Mouse (Mus musculus) kidney, postnatal 0 days (tissue): ENCODE results near the gene Hist1h3a. TPM values are rescaled to one million over a fixed set of nuclear protein-coding genes. Genes with fewer than 3 reads are reported as not detected.
"Not testable (repeated sequence)": the region's sequence is repeated elsewhere in the genome, so short reads cannot be mapped to it uniquely, and the experiment has no call there.

Experiments
- ATAC-seq: fragments of 200-750 bp; cut with Nextera tagmentation; replicated peaks from 2 replicates; pipeline ENCODE4 v1.8.0; 2017; ENCODE audit warnings: low read depth, moderate number of reproducible peaks, moderate TSS enrichment, moderate library complexity; ENCODE audit not compliant: low FRiP score
- DNase-seq: peaks from one replicate; pipeline ENCODE4 v3.0.0-alpha.2; 2016; ENCODE audit warnings: low spot score
- H3K27ac ChIP-seq: fragments of 300-500 bp; sonication (generic); 2 replicates; pipeline ENCODE4 v1.5.1; 2014; ENCODE audit warnings: mild to moderate bottlenecking
- H3K27me3 ChIP-seq: fragments of 300-500 bp; sonication (generic); 2 replicates; pipeline ENCODE4 v1.6.1; 2014; ENCODE audit warnings: low read length, mixed read lengths; ENCODE audit not compliant: insufficient read depth
- H3K36me3 ChIP-seq: fragments of 300-500 bp; sonication (generic); 2 replicates; pipeline ENCODE4 v1.6.1; 2014; ENCODE audit warnings: low read length, mixed read lengths; ENCODE audit not compliant: insufficient read depth
- H3K4me1 ChIP-seq: fragments of 300-500 bp; sonication (generic); replicated peaks from 2 replicates; pipeline ENCODE4 v1.6.1; 2014; ENCODE audit warnings: antibody characterized with exemption, low read length, mixed read lengths; ENCODE audit not compliant: insufficient read depth
- H3K4me2 ChIP-seq: fragments of 300-500 bp; sonication (generic); 2 replicates; pipeline ENCODE4 v1.6.1; 2014; ENCODE audit warnings: mild to moderate bottlenecking, low read length, moderate library complexity, mixed read lengths
- H3K4me3 ChIP-seq: fragments of 300-500 bp; sonication (generic); replicated peaks from 2 replicates; pipeline ENCODE4 v1.5.1; 2014; ENCODE audit warnings: low read depth, low read length
- H3K9ac ChIP-seq: fragments of 300-500 bp; sonication (generic); 2 replicates; pipeline ENCODE4 v1.6.1; 2014; ENCODE audit warnings: low read depth, low read length
- H3K9me3 ChIP-seq: fragments of 300-500 bp; sonication (generic); replicated peaks from 2 replicates; pipeline ENCODE4 v1.6.1; 2016; ENCODE audit warnings: low read length, inconsistent platforms, mixed read lengths
- CTCF ChIP-seq: IDR thresholded peaks from 2 replicates; pipeline ENCODE4 v1.5.1; 2016; ENCODE audit warnings: antibody characterized with exemption, low read depth, mild to moderate bottlenecking, moderate library complexity
- WGBS: fragments of 180-500 bp; shearing (Covaris S2); extraction: QIAGEN DNeasy Blood & Tissue Kit; methylation state at CpG from one replicate; pipeline ENCODE4 v1.1.7; 2014; 5-methylcytosine and 5-hydroxymethylcytosine counted together
- polyA plus RNA-seq: library from polyadenylated mRNA; unstranded; fragments of >200 nt; fragmentation: Nextera tagmentation; extraction: Ambion mirVana; gene quantifications from 2 replicates; pipeline ENCODE4 v1.2.1, GENCODE M21; 2015

The Hist1h3a gene
- polyA plus RNA-seq, 1 experiment from 2014 or later, result 6.7 TPM

DNA sequence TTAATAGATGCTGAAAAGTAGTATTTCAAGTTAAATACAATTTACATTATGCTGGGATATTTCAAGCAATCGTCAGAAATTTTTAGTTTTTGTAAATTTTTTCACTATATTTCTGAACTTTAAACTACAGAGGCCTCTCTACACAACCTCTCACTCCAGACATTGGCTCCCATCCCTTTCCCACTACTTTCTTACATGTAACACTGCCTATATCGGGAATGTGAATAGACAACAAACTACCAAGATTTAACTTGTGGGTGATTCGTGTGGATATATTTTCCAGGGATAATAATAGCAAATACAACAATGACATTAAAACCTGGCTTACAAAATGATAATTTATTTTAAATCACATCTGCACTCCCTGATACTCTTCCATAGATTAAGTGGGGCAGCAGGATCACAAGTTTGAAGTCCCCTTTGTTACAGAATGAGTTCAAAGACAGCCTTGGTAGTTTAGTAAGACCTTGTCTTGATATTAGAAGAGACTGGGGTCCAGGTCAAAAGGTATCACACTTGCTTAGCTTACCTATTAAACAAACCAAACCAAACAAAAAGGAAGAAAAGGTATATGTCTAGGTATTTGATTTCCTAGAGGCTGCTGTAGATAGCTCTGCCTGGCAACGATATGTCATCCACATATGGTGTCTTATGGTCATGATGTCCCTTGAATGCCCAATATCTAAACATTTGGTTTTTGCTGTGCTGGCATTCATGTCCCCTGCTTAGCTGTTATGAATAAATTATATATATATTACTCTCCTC, 8.7 kb downstream of the Hist1h3a start:
- no peak for ATAC-seq
- no peak for DNase-seq
- no peaks in the 10 kb centered on the region for H3K4me1 ChIP-seq
- H3K4me2 ChIP-seq, result no peak overlapping the region
- H3K9ac ChIP-seq, result no peak overlapping the region
- no peak overlapping the region for H3K27ac ChIP-seq
- WGBS, result 54% methylated on average over 4 of the region's 4 CpGs
- H3K27me3 ChIP-seq, result no peaks in the 10 kb centered on the region
- no peak for TF ChIP-seq CTCF
- H3K9me3 ChIP-seq, result no peaks in the 10 kb centered on the region
- H3K36me3 ChIP-seq, result no peaks in the 10 kb centered on the region
- H3K4me3 ChIP-seq, result no peak overlapping the region

DNA sequence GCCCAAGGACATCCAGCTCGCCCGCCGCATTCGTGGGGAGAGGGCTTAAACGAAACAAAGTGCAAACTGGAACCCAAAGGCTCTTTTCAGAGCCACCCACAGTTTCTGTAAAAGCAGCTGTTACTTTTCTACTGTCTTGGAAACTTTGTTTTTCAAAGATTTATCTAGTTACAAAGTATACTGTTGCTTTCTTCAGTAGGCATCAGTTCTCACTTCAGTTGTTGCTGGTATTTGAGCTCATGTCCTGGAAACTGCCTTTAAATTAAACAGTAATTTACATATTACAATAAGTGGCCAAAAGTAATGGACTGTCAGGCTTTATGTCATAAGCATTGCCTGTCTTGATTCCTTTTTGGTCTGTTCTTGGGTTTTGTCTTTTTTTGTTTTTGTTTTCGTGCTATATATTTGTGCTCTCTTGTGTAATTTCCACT, 9.4 kb downstream of the Hist1h3a start:
- ATAC-seq (no peak), DNase-seq (no peak)
- 6% methylated on average over 6 of the region's 6 CpGs for WGBS
- Histone ChIP-seq H3K4me2 (peak overlapping the region; percentile 50), H3K27me3 (no peaks in the 10 kb centered on the region), H3K4me3 (peak overlapping the region; percentile 20; the same call in 1 of the 2 replicates), H3K36me3 (no peaks in the 10 kb centered on the region), H3K9ac (0 out of 2 replicates have a peak overlapping the region, but pooled peaks have one; percentile 2), H3K9me3 (no peaks in the 10 kb centered on the region), H3K27ac (no peak overlapping the region; the same call in 1 of the 2 replicates), H3K4me1 (peaks cover 5% of the 10 kb centered on the region; the same call in 1 of the 2 replicates)
- no peak for TF ChIP-seq CTCF

DNA sequence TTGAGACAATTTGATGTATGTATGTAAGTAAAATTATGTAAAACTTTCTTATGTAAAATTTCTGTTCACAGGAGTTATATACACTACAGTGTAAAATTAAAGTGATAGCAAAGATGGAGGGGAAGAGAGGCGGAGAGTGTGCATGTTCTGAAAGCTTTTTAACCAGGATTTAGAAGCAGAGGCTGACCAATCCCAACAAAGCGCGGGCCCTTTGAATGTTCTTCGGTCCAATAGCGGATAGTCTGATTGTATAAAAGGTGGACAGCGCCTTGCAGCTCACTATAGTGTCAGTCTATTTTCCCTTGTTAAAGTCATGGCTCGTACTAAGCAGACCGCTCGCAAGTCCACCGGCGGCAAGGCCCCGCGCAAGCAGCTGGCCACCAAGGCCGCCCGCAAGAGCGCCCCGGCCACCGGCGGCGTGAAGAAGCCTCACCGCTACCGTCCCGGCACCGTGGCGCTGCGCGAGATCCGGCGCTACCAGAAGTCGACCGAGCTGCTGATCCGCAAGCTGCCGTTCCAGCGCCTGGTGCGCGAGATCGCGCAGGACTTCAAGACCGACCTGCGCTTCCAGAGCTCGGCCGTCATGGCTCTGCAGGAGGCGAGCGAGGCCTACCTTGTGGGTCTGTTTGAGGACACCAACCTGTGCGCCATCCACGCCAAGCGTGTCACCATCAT, 10.0 kb downstream of the Hist1h3a start, which contains the start of gene Hist1h3b:
Gene Hist1h3b (plus strand): TSS at position 201 of the 675 bp plus-strand sequence.
- H3K9me3 ChIP-seq, H3K36me3 ChIP-seq, H3K4me1 ChIP-seq, H3K27me3 ChIP-seq: not testable (repeated sequence)
- peak; percentile 72 for ATAC-seq
- DNase-seq, result peak; percentile 98
- Histone ChIP-seq H3K4me3 (peak within 1 kb of the TSS; percentile 26), H3K27ac (peak within 1 kb of the TSS; percentile 92), H3K4me2 (peak within 1 kb of the TSS; percentile 52), H3K9ac (peak within 1 kb of the TSS; percentile 48; the same call in 1 of the 2 replicates)
- WGBS, result 1% methylated on average over 16 of the region's 47 CpGs

DNA sequence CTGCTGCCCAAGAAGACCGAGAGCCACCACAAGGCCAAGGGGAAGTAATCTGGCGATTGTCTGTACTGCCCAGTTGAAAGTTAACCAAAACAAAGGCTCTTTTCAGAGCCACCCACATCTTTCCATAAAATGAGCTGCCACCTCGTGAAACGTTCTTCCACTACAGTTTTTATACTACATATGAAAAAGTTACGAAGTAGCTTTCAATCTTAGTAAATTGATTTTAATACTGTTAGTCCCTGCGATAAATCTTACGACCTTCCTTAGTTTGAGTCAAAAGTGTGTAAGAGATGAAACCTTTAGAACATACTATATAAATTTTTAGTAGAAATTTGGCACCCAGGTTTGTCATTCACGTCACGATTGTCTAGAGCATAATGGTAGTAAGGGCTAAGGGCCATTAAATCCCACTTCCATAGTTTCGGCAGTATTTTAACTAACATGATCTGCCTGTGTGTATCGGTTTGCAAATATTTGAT, 10.7 kb downstream of the Hist1h3a start:
- WGBS, result under 1% methylated on average over 11 of the region's 11 CpGs
- no peak for TF ChIP-seq CTCF

DNA sequence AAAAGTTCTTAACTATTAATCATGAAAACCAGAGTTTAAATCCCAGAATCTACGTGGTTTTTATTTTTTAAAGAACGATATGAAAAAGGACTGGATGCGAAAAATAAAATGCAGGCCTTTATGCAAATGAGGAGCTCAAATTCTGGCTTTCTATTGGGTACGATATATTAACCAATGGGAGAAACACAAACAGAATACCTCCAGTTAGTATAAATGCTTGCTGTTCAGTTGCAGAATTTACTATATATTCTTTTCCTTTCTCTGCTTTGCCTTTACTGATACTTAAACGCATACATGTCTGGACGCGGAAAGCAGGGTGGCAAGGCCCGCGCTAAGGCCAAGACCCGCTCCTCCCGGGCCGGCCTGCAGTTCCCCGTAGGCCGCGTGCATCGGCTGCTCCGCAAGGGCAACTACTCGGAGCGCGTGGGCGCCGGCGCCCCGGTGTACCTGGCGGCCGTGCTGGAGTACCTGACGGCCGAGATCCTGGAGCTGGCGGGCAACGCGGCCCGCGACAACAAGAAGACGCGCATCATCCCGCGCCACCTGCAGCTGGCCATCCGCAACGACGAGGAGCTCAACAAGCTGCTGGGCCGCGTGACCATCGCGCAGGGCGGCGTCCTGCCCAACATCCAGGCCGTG, 11.2 kb downstream of the Hist1h3a start, which contains the start of gene Hist1h2ab:
Gene Hist1h2ab (plus strand): TSS at position 288 of the 639 bp plus-strand sequence.
- under 1% methylated on average over 25 of the region's 47 CpGs for WGBS
- not testable (repeated sequence) for H3K9me3 ChIP-seq

More for the DNA sequence above, 10.7 kb downstream of the Hist1h3a start:
- ATAC-seq (no peak), DNase-seq (peak; percentile 46)
- Histone ChIP-seq H3K4me1 (peaks cover 11% of the 10 kb centered on the region), H3K9me3 (no peaks in the 10 kb centered on the region), H3K36me3 (no peaks in the 10 kb centered on the region), H3K27ac (peak overlapping the region; percentile 92), H3K4me2 (peak overlapping the region; percentile 52), H3K9ac (peak overlapping the region; percentile 48; the same call in 1 of the 2 replicates), H3K4me3 (peak overlapping the region; percentile 26), H3K27me3 (no peaks in the 10 kb centered on the region)

More for the DNA sequence above, 11.2 kb downstream of the Hist1h3a start, which contains the start of gene Hist1h2ab:
- Histone ChIP-seq H3K9ac (peak within 1 kb of the TSS; percentile 48; the same call in 1 of the 2 replicates), H3K4me1 (peaks cover 11% of the 10 kb centered on the region), H3K4me3 (peak within 1 kb of the TSS; percentile 26), H3K27ac (peak within 1 kb of the TSS; percentile 92), H3K4me2 (peak within 1 kb of the TSS; percentile 52)
- DNase-seq (peak; percentile 97), ATAC-seq (0 out of 2 replicates have a peak, but pooled peaks have one; percentile 37)
- H3K27me3 ChIP-seq, H3K36me3 ChIP-seq: not testable (repeated sequence)
- TF ChIP-seq CTCF, result 0 out of 2 replicates have a peak, but pooled peaks have one; percentile 10
